Mouse (Mus musculus) left cerebral cortex, adult 8-10 months (tissue): Measurements from ENCODE around the gene Rbm33. TPM values are rescaled to one million over a fixed set of nuclear protein-coding genes. Genes with fewer than 3 reads are reported as not detected.

Experiments
- DNase-seq, 2 experiments: peaks; one replicate each; pipeline ENCODE4 v3.0.0; 2022; ENCODE audit warnings: low spot score in 2 of 2
- total RNA-seq, 4 experiments: library from RNA; stranded (reverse); gene quantifications; 2 replicates each; pipeline ENCODE4 v1.2.4; 2022

Gene Rbm33
- 10 to 100 TPM; 60.1 to 69.3 (median 65.6) TPM for total RNA-seq

GRCm38 (mm10) chr5:28316722-28317245, at the start of gene Rbm33:
Gene Rbm33, plus strand, starts transcription at chr5:28317121.
- peak; percentile 84 for DNase-seq

DNA sequence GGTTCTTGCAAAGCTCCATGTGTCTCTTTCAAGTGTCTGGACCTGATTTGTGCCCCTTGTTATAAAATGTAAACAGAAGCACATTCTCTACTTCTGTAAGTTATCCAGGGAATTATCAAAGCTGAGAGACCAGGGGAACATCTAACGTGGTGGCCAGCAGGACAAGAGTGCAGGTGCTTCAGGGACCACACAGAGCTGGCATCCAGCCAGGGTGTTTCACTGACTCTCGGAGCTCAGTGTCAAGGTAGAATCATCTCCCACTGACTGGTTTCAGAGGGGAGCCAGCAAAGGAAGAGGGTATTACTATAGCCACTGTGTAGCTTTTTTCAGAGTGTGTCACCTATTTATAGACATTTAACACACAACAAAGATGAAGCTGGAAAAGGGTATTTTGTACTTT, 49.3 kb upstream of the Rbm33 start:
- DNase-seq, result no peak

- DNase-seq, result no peak
These were observed 47.4 kb upstream of the Rbm33 start for GRCm38 (mm10) chr5:28269469-28269991.

DNA sequence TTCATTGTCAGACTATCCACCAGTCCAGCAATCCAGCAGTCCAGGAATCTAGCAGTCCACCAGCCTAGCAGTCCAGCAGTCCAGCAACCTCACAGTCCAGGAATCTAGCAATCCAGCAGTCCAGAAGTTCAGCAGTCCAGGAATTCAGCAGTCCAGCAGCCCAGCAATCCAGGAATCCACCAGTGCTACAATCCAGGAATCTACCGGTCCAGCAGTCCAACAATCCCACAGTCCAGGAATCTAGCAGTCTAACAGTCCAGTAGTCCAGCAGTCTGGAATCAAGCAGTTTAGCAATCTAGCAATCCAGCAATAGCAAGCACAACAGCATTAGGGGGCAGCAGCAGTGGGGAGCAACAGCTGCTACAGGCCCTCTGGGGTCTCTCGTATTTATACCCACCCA, 44.1 kb upstream of the Rbm33 start:
- DNase-seq, result no peak

DNA sequence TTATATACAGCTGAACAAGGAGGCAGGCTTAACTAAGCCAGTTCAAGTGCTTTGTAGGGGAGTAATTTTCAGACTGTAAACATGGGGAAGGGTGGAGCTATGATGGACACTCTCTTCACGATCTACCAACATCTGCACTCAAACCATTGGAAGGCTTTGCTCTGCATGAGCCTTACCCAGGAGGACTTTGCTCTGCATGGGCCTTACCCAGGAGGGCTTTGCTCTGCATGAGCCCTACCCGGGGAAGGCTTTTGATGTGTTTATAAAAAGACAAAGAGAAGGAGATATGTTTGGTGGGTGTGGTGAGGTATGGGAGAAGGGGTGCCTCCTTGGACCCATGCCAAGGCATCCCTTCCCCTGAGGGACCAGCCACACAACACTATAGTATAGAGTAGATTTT, 39.6 kb upstream of the Rbm33 start:
- no peak for DNase-seq

GRCm38 (mm10) chr5:28289111-28289510, 27.8 kb upstream of the Rbm33 start:
- no peak for DNase-seq

DNA sequence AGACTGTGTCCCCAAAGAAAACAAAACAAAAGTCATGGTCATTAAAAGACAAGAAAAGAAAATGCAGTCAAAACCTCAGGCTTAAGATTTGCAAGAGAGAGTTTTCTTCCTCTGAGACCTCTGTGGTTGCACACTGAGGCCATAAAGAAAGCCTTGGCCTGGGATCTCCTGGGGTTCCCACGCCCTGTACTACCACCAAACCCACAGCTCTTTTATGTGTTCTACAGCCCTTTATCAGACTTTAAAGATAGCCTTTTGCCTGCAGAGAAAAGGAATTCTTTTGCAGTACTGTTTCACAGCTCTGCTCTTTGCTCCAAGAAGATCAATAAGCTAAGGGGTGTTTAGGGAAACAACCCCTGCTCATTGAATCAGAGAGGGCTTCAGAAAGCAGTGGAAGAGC, 26.3 kb upstream of the Rbm33 start:
- DNase-seq, result no peak

- no peak for DNase-seq
These were observed 25.6 kb upstream of the Rbm33 start for GRCm38 (mm10) chr5:28291118-28291850.

DNA sequence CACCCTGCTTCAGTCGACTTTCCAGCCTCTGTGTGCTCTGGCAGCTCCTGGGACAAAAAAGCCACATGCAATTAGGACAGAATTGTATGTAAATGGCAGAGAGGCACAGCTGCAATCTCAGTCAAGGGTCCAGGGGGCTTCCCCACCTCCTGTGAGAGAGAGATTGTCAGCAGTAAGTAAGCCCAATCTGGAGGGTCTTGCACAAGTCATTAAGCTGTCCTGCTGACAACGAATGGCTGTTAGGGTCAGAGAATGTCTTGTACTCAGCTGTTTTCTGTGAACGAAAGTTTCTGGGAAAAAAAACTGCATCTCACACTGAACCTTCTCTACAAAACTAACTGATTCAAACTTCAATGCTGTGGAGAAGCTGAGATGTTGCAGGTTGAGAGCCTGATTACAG, 24.6 kb upstream of the Rbm33 start:
- DNase-seq, result no peak

GRCm38 (mm10) chr5:28293990-28294389, 22.9 kb upstream of the Rbm33 start:
- DNase-seq, result peak; percentile 20 to 95

DNA sequence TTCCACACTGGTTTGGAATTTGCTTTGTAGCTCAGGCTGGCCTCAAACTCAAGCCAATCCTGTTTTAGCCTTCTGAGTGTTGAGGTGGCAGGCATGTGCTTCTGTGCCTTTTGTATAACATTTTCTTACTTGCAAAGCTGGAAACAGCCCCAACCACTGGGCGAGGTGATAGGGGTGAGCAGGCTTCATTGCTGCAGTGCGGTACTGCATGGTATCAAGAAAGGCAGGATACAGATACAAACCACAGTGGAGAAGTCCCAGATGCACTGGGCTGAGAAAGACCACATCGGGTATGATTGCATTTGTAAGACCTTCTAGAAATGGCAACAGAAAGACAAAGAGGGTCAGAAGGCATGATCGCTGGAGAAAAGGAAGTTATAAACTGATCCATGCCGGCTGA, 18.8 kb upstream of the Rbm33 start:
- DNase-seq, result no peak

DNA sequence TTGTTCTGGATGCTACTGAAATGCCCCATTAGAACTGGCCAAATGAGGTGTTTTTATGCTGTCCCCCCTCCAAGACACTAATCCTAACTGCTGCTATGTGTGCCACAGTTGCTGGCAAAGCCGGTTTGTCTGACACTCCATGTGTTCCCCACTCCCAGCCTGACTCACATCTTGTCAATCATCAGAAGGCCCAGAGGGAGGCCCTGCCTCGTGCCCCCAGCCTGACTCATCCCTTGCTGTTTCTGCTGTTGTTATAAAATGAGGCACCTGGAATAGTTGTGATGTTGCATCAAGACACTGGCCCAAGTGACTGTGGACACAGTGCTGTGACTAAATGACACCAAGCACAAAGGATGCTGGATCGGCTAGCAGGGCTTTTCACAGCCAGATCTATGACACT, 18.2 kb upstream of the Rbm33 start:
- no peak for DNase-seq

- DNase-seq, result no peak
These were observed 17.6 kb upstream of the Rbm33 start for GRCm38 (mm10) chr5:28299346-28299745.

GRCm38 (mm10) chr5:28302671-28303070, 14.2 kb upstream of the Rbm33 start:
- no peak for DNase-seq

- no peak for DNase-seq
These were observed 12.4 kb upstream of the Rbm33 start for GRCm38 (mm10) chr5:28304551-28304950.

DNA sequence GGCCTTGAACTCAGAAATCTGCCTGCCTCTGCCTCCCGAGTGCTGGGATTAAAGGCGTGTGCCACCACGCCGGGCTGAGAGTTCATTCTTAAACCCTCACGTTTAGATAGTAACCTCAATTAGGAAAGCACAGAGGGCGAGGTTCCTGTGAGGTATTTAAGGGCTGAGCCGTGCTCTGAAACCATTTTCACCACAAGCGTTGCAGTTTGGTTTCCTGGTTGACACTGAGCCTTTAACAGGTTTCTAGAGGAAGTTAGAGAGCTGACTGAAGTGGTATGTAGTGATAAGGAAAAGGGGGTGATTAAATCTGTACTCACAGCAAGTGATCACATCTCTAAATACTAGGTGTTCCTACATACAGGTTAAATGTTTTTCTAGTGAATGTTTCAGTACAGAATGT, 1.4 kb upstream of the Rbm33 start:
- no peak for DNase-seq

DNA sequence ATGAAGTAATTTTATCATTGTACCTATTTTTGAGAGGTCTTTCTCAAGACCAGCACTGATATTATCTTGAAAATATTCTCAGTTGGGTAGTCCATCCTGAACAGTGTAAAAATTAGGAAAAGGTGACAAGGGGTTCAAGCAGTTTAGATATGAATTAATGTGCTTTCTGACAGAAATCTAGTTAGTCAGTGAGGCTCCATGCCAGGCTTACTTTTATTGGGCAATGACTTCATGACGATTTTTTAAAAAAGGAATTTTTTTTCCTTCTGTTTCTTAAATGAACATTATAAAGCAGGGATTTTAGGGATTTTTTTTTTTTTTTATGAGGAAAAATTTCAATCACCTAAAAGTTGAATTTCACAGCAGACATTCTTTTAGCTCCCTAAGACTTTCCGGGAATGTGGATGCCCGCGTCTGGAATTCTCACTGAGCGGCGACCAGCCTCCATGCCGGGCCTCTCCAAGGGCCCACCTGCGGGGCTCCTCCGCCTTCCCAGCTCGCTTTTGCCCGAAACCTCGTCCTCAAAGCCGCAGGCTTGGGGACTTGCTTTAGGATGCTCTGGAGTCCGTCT, 685 bp upstream of the Rbm33 start:
- DNase-seq, result no peak

DNA sequence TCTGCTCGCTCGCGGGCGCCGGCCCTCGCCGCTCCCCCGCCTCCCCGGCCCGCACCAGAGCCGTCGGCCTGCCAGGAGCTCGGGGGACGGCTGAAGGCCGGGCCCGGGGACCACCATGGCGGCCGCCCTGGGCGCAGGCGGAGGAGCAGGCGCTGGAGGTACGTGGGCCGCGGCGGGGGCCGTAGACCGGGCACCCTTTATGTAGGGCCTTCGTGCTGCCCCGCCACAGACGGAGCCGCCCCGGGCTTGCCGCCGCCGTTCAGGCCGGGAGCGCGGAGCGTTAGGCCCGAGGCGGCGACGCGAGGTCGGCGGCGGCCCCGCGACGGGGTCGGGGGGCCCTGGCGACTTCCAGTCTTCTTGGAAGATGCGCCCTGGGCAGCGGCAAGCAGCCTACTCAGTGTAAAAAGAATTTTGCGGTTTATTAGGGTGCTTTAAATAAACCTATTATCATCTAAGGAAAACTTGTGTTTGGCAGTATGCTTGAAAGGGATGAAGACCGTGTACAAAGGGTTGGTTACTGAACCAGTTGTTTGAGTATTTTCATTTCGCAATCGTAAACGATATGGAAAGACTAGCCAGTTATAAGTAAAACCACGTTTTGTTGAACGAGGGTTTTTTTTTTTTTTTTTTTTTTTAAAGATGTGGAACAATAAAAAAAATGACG, 464 bp downstream of the Rbm33 start:
- DNase-seq, result no peak

DNA sequence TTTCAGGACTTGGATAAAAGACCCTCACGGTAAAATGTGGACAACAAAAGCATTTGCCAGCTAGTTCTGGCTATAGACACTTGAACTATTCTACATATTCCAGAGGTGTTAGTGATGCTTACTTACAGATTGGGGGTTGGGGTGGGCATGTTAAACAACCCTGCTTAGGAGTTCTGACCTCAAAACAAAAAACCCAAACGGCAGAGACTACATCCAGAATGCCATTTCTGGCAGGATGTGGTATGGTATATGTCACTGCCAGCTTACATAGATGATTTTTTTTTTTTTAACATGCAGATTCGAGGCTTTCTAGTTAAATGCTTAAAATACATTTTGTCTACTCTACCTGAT, 971 bp downstream of the Rbm33 start:
- no peak for DNase-seq

GRCm38 (mm10) chr5:28318671-28319070, 1.8 kb downstream of the Rbm33 start:
- DNase-seq, result no peak

DNA sequence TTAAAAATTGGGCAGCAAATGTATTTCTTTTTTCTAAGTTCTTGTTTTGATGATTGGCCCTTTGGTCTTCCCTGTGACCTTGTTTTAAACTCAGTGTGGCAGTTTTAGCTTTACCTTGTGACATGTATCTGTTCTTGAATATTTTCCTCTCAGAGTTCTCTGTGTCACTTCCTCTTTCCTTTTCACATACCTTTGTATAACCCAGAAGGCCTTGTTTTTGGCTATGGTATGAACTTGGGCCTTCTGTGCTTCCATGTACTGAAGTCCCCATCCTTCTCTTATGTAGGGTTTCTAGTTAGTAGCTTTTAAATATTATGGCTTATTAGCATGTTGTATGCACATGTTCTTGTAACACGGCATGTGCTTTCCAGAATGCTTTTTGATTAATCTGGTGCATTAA, 4.8 kb downstream of the Rbm33 start:
- no peak for DNase-seq

- no peak for DNase-seq
These were observed 5.3 kb downstream of the Rbm33 start for GRCm38 (mm10) chr5:28322189-28322588.
